Mouse (Mus musculus): Measurements from ENCODE around the gene 1110065P20Rik. TPM values are rescaled to one million over a fixed set of nuclear protein-coding genes. Genes with fewer than 3 reads are reported as not detected.

Gene 1110065P20Rik
- total RNA-seq, 2 experiments from 2014 or later, result 47.5 to 49.5 TPM

DNA sequence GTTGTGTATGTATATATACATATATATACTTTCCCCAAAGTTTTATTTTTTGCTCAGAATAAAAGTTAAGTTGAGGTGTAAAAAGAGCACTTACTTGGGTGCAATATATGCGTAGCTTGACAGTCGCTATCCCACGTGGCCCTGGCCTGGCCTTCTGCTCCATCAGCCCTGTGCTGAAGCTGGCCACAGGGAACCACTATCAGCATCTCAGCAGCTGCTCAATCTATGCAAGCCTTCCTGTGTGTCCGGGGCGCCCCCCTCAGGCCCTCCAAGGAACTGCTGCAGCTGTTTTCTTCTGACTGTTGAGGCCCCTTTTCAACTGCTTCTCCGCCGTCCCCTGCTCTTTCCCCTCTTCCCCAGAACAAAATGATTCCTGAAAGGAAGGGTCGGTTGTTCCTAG is 3.4 kb downstream of the 1110065P20Rik start:
- peak; percentile 75 to 83 for DNase-seq (ENCODE audit: low spot score in 2 of 2)

DNA sequence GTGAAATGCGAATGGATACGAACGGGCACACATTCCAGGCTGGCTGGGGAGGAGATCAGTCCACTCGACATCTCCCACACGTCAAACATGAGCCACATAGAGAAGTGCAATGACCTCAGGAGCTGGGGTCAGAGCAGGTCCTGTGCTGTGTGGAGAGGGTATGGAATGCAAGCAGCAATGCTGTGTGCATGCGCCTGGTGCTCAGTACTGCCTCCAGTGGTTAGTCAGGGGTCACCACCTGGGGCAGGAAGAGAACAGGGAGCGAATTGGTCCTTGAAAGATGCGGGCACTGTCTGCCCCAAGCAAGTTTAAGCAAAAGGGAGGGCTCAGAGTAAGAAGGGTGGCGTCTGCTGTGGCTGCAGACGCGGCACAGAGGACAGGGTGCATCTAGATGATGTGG is 7.5 kb downstream of the 1110065P20Rik start:
- DNase-seq (ENCODE audit: low spot score in 2 of 2), result peak in 1 of 2 experiments; percentile 25

DNA sequence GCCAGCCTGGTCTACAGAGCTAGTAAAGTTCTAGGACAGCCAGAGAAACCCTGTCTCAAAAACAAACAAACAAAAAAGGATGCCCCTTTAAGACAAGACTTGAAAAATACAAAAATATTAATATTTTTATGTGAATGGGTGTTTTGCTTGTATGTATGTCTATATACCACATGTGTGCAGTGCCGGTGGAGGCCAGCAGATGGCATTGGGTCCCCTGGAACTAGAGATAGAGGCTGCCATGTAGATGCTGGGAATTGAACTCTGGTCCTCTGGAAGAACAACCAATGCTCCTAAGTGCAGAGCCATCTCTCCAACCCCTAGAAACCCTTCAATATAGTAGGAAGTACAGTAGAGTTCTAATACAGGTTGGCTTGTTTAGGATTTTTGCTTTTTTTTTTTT is 10.0 kb downstream of the 1110065P20Rik start:
- DNase-seq (ENCODE audit: low spot score in 2 of 2), result no peak

DNA sequence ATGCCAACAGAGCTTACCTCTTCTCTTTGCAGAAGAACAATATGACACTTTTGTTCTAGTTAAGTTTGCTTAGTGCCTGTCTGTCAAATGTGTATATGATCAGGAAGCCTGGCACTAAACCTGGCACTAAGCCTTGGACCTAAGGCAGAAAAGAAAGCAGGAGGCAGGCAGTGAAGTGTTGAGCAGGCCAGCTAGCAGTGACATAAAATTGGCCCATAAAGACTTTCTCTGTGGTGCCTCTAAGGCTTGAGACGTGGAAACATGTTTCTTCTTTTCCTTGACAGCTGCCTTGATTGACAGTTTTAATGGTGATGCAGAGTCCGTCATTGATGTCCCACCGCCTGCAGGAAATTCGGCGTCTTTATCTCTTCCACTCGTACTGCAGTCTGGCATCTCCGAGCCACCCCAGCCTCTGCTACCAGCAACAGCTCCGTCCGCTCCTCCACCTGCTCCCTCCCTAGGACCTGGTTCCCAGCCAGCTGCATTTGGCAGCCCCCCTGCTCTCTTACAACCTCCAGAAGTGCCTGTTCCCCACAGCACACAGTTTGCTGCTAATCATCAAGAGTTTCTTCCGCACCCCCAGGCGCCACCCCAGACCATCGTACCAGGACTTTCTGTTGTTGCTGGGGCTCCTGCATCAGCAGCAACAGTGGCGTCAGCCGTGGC is 12.8 kb downstream of the 1110065P20Rik start:
- no peak for DNase-seq (ENCODE audit: low spot score in 2 of 2)

DNA sequence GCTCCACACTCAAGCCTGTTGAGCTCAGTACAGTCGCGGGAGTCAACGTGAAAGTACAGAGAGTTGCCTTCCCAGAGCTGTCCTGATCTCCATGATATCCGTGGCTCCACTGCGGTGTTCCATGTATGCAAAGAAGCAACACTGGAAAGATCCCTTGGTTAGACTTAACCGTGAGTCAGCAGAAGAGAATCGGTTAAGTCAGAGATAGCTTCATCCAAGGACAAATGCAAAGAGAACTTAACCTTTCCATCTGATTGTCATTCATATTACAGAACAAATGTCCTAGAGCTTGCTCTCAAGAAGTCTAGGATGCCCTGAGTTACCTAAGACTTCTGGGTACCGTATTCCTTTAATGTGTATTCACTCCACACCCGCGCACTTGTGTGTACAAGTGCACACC is 18.2 kb downstream of the 1110065P20Rik start:
- DNase-seq (ENCODE audit: low spot score in 2 of 2), result no peak

DNA sequence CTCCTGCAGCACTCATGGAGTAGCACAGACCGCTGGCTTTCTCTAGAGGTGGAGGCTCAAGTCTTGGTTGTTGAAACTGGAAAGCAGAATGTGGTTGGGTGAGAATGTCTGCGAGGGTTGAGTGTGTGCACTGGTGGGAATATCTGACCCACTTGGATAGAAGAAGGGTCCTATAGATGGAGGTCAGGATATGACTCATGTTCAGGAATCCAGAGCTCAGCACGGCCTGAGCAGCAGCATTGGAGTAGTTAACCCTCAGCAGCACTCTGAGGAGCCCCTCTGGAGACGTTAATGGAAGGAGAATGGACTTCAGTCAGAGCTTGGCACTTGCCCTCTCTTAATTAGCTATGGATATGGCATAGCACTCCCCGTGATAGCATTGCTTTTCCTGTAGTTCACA is 21.3 kb downstream of the 1110065P20Rik start:
- DNase-seq (ENCODE audit: low spot score in 2 of 2), result no peak

DNA sequence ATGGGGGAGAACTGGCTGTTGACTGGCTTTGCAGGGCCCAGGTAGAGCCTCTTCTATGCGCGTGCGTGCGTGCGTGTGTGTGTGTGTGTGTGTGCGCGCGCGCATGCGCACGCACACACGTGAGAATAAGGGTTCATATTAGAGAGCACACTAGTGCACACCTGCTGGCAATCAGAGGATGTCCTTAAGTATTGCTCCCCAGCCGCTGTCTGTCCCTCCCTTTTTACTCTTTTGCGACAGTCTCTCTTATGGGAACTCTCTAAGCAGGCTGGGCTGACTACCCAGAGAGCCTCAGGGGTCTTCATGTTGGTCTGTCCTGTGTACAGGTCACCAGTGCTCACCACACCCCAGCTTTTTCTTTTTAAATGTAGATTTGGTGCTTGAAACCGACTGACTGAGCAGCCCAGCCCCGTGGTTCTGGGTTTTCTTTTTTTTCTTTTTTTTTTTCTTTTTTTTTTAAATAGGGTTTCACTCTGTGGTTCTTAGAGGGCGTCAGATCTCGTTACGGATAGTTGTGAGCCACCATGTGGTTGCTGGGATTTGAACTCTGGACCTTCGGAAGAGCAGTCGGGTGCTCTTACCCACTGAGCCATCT is 25.5 kb downstream of the 1110065P20Rik start:
- no peak for DNase-seq (ENCODE audit: low spot score in 2 of 2)

DNA sequence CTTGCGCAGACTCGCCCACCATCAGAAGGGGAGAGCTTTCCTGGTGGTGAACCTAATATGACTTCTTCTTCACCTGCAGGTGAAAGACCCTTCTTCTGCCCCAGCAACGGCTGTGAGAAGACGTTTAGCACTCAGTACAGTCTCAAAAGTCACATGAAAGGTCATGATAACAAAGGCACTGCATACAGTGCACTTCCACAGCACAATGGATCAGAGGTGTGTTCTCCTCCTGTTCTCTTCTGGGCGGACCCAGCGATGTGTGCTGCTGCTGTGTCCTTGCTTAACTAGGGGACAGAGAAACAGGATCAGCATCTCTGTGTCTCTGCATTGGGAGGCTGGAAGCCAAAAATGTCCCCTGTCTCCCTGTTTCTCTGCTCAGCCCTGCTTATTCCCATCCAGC is 26.0 kb downstream of the 1110065P20Rik start:
- DNase-seq (ENCODE audit: low spot score in 2 of 2), result no peak

DNA sequence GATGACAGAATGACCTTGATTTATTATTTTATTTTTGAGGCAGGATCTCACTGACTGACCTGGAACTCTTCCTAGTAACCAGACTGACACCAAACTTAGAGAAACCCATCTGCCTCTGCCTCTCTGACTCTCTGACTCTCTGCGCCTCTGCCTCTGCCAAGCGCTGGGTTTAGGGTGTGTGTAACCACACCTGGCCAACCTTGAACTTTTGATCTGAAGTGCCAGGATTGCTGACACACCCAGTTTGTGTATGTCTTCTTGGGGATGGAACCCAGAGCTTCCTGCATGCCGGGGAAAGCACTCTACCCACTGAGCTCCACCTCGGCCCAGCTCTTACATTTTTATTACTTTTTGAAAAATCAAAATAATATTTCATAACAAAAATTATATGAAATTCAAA is 32.2 kb downstream of the 1110065P20Rik start:
- DNase-seq (ENCODE audit: low spot score in 2 of 2), result no peak

DNA sequence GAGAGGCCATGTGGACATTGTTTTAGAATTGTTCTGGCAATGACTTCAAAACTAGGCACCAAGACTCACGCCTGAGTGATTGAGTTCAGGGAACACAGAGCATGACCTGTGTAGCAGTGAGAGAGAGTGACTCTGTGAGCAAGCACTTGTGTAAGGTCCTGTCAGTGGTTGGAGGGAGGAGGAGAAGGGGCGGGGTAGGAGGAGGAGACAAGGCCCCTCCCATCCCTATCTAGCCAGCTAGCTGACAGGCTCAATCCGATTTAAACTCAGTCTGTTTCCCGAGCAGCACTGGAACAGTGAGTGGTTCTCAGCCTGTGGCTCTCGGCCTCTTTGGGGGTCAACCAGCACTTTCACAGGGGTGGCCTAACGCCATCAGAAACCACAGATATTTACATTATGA is 33.2 kb downstream of the 1110065P20Rik start:
- DNase-seq (ENCODE audit: low spot score in 2 of 2), result no peak

DNA sequence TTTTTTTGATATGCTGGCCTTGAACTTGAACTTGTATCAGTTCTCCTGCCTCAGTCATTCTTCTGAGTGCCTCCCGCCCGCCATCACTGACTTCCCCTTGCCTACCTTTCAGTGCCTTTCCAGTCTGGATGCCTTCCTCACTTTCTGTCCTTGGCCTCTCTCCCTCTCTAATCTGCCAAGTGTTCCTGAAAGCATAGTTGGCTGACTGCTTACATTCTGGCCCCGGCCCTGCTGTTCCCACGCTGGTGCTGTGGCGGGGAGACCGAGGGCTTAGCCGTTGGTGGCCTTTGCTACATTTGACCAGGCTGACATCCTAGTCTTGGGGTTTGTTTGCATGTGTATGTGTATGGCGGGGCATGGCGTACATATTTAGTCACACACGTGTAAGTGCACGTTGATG is 35.1 kb downstream of the 1110065P20Rik start:
- no peak for DNase-seq (ENCODE audit: low spot score in 2 of 2)

DNA sequence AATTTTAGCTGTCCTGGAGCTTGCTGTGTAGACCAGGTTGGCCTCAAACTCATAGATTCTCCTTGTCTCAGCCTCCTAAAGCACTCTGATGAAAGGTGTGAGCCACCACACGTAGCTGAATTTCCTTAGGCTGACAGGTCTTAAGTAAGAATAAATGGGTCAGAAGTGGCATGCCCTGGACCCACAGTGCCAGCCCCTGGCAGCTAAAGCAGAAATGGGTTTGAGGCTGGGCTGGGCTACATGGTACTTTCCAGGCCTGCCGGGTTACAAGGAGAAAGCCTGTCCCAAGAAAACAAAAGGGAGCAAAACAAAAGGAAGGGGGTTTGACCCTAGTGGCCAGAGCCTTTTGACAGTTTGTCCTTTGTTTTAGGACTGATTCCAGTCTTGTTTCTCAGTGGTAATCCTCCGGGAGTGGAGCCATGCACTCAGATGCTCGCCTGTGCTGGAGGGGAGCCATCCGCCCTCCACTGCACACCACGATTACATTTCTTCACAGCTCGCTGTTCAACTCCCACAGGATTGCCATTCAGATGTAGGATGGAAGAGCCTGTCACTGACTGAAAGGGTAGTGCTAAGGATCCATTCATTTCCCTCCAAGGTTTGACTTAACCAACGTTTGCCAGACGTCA is 39.5 kb downstream of the 1110065P20Rik start:
- no peak for DNase-seq (ENCODE audit: low spot score in 2 of 2)

DNA sequence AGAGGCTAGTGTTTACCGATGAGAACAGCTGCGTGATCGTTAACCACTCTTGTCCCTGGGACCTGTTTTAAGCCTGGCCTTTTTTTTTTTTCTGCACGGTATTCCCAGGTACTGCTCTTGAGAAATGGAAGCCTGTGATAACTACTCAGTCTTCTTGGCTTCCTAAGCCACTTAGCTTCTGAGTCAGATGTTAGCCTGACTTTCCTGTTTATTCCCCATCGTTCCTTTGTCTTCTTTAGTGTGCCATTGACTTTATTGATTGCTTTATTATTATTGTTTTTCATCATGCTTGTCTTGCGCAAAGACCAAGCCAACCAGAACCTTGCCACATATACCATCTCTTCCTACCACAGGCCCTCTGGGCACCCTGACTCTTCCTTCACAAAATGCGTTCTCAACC is 40.9 kb downstream of the 1110065P20Rik start:
- DNase-seq (ENCODE audit: low spot score in 2 of 2), result no peak

DNA sequence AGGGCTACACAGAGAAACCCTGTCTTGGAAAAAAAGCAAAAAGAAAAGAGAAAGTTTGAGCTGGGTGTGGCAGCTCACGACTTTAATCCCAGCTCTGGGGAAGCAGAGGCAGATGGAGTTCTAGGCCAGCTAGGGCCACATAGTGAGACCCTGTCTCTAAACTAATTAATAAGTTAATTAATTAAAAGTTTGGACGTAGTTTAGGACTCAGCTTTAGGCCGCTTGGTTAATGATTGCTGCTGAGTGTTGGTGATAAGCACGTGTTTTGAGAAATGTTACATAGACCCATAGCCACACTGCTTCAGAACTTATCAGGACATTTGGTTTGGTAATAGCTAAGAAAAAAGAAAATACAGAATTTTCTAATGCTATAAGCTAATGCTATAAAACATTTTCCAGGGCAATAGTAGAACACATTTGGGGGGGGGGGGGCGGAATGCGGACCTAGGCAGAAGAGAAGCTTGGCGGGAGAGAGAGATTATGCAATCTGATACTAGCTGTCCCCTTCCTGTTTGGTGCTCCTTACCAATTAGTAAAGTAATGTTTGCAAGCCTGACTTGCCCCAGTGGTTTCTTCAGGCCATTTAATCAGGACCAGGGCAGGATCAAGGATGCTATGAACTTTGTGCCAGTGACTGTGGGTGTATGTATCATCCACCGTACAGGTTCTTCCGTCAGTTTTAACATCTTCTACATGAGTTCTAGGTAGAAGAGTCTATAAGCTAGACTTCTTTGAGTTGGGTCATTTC is 41.7 kb downstream of the 1110065P20Rik start:
- no peak for DNase-seq (ENCODE audit: low spot score in 2 of 2)

DNA sequence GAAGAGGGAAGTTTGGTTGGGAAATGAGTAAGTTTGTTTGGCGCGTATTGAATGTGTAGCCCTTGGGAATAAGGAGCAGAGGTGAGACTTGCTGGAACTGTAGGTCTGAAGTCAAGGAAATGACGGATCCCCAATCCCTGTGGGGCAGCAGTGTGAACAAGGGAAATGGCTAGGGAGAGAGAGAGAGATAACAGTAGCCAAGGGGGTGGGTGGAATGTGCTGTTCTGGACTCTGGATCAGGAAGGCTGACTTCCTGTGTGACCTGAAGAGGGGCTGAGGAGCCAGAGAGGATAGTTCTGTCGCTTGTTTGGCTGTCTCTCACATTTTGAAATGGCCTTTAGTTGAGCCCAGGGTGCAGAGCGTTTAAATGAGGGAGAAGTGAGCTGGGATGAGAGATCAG is 42.5 kb downstream of the 1110065P20Rik start:
- no peak for DNase-seq (ENCODE audit: low spot score in 2 of 2)

DNA sequence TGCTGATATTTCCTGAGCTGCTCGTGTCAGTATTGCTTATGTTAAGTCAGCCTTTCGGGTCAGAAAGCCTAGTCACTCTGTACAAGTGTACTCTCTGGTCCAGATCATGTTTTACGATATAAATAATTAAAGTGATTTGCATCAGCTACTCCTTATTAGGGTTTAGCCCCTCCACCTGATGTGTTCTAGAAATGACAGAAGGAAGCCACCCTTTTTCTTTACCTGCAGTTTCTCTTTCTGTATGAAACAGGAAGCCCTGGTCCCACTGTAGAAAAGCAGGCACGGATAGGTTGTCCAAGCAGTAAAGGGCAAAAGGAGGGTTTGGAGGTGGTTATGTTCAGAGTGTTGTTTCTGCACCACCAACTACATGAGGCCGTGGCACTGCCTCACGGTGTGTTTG is 47.6 kb downstream of the 1110065P20Rik start:
- DNase-seq (ENCODE audit: low spot score in 2 of 2), result no peak

DNA sequence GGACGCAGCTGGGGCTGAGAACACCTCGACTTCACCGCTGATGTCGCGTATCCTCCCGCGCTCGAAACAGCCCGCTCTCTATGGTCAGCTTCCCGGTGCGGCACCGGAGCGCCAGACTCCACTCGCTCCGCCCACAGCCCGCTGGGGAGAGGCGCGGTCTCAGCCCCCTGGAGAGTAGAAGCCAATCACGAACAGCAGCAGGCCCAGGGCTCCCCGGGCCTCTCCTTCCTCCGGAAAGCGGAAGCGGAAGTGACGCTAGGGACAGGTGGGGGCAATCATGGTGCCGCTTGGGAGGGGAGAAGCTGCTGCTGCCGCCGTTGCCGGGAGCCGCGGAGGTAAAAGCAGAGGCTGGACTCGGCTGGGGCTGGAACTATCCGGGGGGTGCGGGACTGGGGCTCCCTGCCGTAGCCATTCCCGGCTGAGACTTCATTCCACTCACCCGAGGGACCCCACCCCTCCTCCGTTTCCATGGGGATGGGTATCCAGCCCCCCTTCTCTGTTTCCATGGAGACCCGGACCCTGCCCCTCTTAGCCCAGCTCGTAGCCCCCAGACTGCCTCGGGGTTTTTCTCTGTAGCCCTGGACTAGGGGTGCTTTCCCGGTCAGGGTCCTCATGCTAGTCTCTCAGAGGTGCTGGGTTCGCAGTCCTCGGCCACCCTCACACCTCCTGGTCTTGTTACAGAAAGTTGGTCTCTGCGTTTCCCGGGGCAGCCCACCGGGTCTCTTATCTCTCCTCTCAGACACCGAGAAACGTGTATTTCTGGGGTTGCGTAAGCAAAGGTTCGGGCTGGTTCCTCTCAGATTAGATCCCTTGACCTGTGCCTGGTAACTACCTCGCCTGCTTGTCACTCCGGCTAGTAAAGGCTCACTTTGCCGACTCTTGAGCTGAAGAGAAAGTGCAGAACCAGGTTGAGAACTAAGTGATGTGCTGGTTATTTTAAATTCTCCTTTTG is 48.4 kb downstream of the 1110065P20Rik start:
- DNase-seq (ENCODE audit: low spot score in 2 of 2), result peak; percentile 89 to 96

DNA sequence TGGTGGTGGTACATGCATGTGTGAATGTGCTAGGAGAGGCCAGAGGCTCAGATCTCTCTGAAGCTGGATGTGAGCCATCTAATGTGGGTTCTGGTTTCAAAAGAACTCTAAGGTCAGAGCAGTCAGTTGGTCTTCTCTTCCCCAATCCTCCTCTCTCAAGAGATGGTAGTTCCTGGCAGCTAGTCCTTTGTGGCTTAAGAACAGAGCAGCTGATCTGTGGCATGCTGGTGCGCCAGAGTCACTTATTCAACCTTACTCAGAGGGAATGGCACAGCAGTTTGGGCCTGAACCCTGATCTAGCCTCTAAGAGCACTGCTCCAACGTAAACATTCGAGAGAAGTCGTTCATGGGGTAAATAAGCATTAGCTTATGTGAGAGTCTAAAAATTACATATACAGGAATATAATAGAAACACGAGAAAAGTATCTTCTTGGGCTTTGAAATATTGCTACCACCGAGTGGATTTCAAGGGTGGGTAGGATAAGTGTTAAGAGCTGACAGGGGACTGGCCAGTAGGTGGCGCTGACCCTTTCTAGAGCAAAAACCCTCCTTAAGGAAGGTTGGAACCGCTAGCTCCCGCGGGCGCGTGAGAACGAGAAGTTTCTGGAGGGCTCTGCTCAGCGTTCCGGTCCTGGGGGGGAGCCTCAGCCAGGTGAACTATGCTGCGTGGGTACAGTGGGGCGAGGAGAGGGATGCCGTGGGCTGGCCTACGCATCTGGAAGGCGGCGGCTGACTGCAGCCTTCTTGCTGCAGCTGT is 49.3 kb downstream of the 1110065P20Rik start, which contains the start of gene Mtf1:
TSS of gene Mtf1 (plus strand) at position 553 of the 757 bp plus-strand sequence.
- peak; percentile 73 to 93 for DNase-seq (ENCODE audit: low spot score in 2 of 2)

Measured in gastrocnemius, postnatal 4 days (tissue).